Mouse (Mus musculus) midbrain, embryonic 10.5 days (tissue): ENCODE measurements around the gene Vmn2r59. TPM values are rescaled to one million over a fixed set of nuclear protein-coding genes. Genes with fewer than 3 reads are reported as not detected.
"Not testable (repeated sequence)": the region's sequence is repeated elsewhere in the genome, so short reads cannot be mapped to it uniquely, and the experiment has no call there.

Experiments
- DNase-seq: peaks from one replicate; pipeline ENCODE4 v3.0.0-alpha.2; 2017; ENCODE audit warnings: low spot score
- H3K27ac ChIP-seq: fragments of 300-500 bp; sonication (generic); replicated peaks from 2 replicates; pipeline ENCODE4 v1.5.1; 2016; ENCODE audit warnings: mild to moderate bottlenecking
- H3K27me3 ChIP-seq: fragments of 300-500 bp; sonication (generic); 2 replicates; pipeline ENCODE4 v1.6.1; 2016; ENCODE audit warnings: low read depth, mild to moderate bottlenecking; ENCODE audit not compliant: poor library complexity, severe bottlenecking
- H3K36me3 ChIP-seq: fragments of 300-500 bp; sonication (generic); 2 replicates; pipeline ENCODE4 v1.6.1; 2016; ENCODE audit warnings: mild to moderate bottlenecking, moderate library complexity
- H3K4me1 ChIP-seq: fragments of 300-500 bp; sonication (generic); 2 replicates; pipeline ENCODE4 v1.6.1; 2016
- H3K4me3 ChIP-seq: fragments of 300-500 bp; sonication (generic); 2 replicates; pipeline ENCODE4 v1.5.1; 2016; ENCODE audit warnings: mild to moderate bottlenecking, moderate library complexity
- H3K9me3 ChIP-seq: fragments of 300-500 bp; sonication (generic); replicated peaks from 2 replicates; pipeline ENCODE4 v1.6.1; 2016; ENCODE audit warnings: mild to moderate bottlenecking
- WGBS: fragments of 180-500 bp; shearing (Covaris S2); methylation state at CpG from one replicate; pipeline ENCODE4 v1.1.7; 2016; 5-methylcytosine and 5-hydroxymethylcytosine counted together
- polyA plus RNA-seq: library from polyadenylated mRNA; unstranded; fragments of >200 nt; fragmentation: Nextera tagmentation; extraction: Ambion mirVana; gene quantifications from 2 replicates; pipeline ENCODE4 v1.2.1, GENCODE M21; 2016

The Vmn2r59 gene
- polyA plus RNA-seq, result not detected in 2 replicates

GRCm38 (mm10) chr7:42058923-42059322 lies at the start of gene Vmn2r59:
Gene Vmn2r59, minus strand, starts transcription at chr7:42059023.
- H3K27me3 ChIP-seq, result no peaks in the 10 kb centered on the region
- no peaks in the 10 kb centered on the region for H3K4me1 ChIP-seq
- H3K9me3 ChIP-seq, result peaks cover 41% of the 10 kb centered on the region
- DNase-seq, result no peak
- no peak within 1 kb of the TSS for H3K27ac ChIP-seq
- H3K4me3 ChIP-seq, result no peak within 1 kb of the TSS
- no peaks in the 10 kb centered on the region for H3K36me3 ChIP-seq

- DNase-seq, result no peak
- no peak within 1 kb of the TSS for H3K4me3 ChIP-seq
- no peaks in the 10 kb centered on the region for H3K27me3 ChIP-seq
- WGBS, result 81% methylated on average over 2 of the region's 2 CpGs
- no peaks in the 10 kb centered on the region for H3K4me1 ChIP-seq
- no peaks in the 10 kb centered on the region for H3K36me3 ChIP-seq
- H3K27ac ChIP-seq, result no peak within 1 kb of the TSS
- H3K9me3 ChIP-seq, result peaks cover 42% of the 10 kb centered on the region
Observed at GRCm38 (mm10) chr7:42107470-42107869, 48.6 kb upstream of the Vmn2r59 start, which contains the start of gene Vmn2r60. Gene Vmn2r60, plus strand, starts transcription at chr7:42107770.

- not testable (repeated sequence) for H3K36me3 ChIP-seq, H3K27ac ChIP-seq, DNase-seq, H3K27me3 ChIP-seq, H3K4me1 ChIP-seq, H3K4me3 ChIP-seq
- H3K9me3 ChIP-seq, result peaks cover 44% of the 10 kb centered on the region
- 77% methylated on average over 14 of the region's 14 CpGs for WGBS
Observed at GRCm38 (mm10) chr7:42107061-42107460, 48.2 kb upstream of the Vmn2r59 start.

Other genes with a start within 250 kb of the Vmn2r59 start
- gene Vmn2r58, start 186.3 kb downstream of the Vmn2r59 start, polyA plus RNA-seq, result not detected in 2 replicates
- not detected in 2 replicates for gene Vmn2r60, start 48.7 kb upstream of the Vmn2r59 start, polyA plus RNA-seq
- not detected in 2 replicates for gene Vmn2r61, start 201.0 kb upstream of the Vmn2r59 start, polyA plus RNA-seq